ENCODE assay signal across 8 mouse cellular contexts in genomic region chr16:90422108-90422529, GRCm38 (mm10). TPM values are rescaled to one million over a fixed set of nuclear protein-coding genes. Genes with fewer than 3 reads are reported as not detected.
DNase-seq lines count a peak whose midpoint lies in the region; ATAC-seq lines count a peak whose summit lies in the region.

No protein-coding gene starts in this region.

- peak; percentile 57 for DNase-seq in gastrocnemius, postnatal 10 days
- DNase-seq in gastrocnemius, postnatal 25 days, result no peak
- DNase-seq in heart, postnatal 36 days, result peak; percentile 11 to 13
- peak; percentile 46 to 73 for DNase-seq in left cerebral cortex, postnatal 10 days (ENCODE audit: extremely low spot score in 1 of 2, low spot score in 2 of 2)
- no peak for DNase-seq in liver

- H3K4me1 ChIP-seq in embryonic facial prominence, embryonic 13.5 days, result peaks cover 76% of the 10 kb centered on the region
- H3K4me1 ChIP-seq in midbrain, embryonic 15.5 days, result peaks cover 64% of the 10 kb centered on the region

- no peak for ATAC-seq in embryonic facial prominence, embryonic 13.5 days (ENCODE audit: insufficient number of reproducible peaks, insufficient read depth, low FRiP score, low TSS enrichment, low read depth)
- ATAC-seq in midbrain, embryonic 15.5 days (replicated peaks), result 0 out of 2 replicates have a peak, but pooled peaks have one; percentile 4
- ATAC-seq in erythroid progenitor cell, adult 5-6 weeks (replicated peaks; ENCODE audit: low FRiP score, poor library complexity, severe bottlenecking), result no peak

- no peak overlapping the region for H3K4me3 ChIP-seq in embryonic facial prominence, embryonic 13.5 days
- no peak overlapping the region for H3K4me3 ChIP-seq in midbrain, embryonic 15.5 days

- H3K4me2 ChIP-seq in embryonic facial prominence, embryonic 13.5 days, result peak overlapping the region; percentile 24; the same call in 1 of the 2 replicates
- H3K4me2 ChIP-seq in midbrain, embryonic 15.5 days, result 0 out of 2 replicates have a peak overlapping the region, but pooled peaks have one; percentile 9

- 48% methylated on average over 11 of the region's 11 CpGs for WGBS in embryonic facial prominence, embryonic 13.5 days
- 29% methylated on average over 11 of the region's 11 CpGs for WGBS in midbrain, embryonic 15.5 days

- H3K27me3 ChIP-seq in embryonic facial prominence, embryonic 13.5 days, result no peaks in the 10 kb centered on the region
- H3K27me3 ChIP-seq in midbrain, embryonic 15.5 days (replicated peaks), result no peaks in the 10 kb centered on the region

- H3K9ac ChIP-seq in embryonic facial prominence, embryonic 13.5 days, result peak overlapping the region; percentile 41; the same call in 1 of the 2 replicates
- no peak overlapping the region for H3K9ac ChIP-seq in midbrain, embryonic 15.5 days

- peak overlapping the region; percentile 83 for H3K27ac ChIP-seq in embryonic facial prominence, embryonic 13.5 days
- H3K27ac ChIP-seq in midbrain, embryonic 15.5 days, result peak overlapping the region; percentile 73

- H3K36me3 ChIP-seq in embryonic facial prominence, embryonic 13.5 days, result peaks cover 2% of the 10 kb centered on the region
- no peaks in the 10 kb centered on the region for H3K36me3 ChIP-seq in midbrain, embryonic 15.5 days (replicated peaks)

- intact Hi-C loops in heart, postnatal 36 days (cut with DNase I), result no loop called here
- intact Hi-C loops in left cerebral cortex, postnatal 10 days (cut with DNase I), result no loop called here

- no peaks in the 10 kb centered on the region for H3K9me3 ChIP-seq in embryonic facial prominence, embryonic 13.5 days
- H3K9me3 ChIP-seq in midbrain, embryonic 15.5 days, result no peaks in the 10 kb centered on the region

RNA-seq across cellular contexts. Expression of gene Hunk, which starts 36.3 kb away (rescaled TPM):
- 1 to 10 TPM; 6.0 to 6.1 TPM for total RNA-seq in gastrocnemius, postnatal 10 days (2021)
- under 1 TPM; 0.67 to 0.74 TPM for total RNA-seq in gastrocnemius, postnatal 25 days (2021)
- 18.7 and 19.0 TPM in 2 replicates for polyA plus RNA-seq in embryonic facial prominence, embryonic 13.5 days (2015; fragmentation: Nextera tagmentation; extraction: Ambion mirVana)
- under 1 TPM; 0.57 to 0.67 TPM for total RNA-seq in heart, postnatal 36 days (2021)
- total RNA-seq in left cerebral cortex, postnatal 10 days (2021), result 1 to 10 TPM; 8.7 TPM
- polyA plus RNA-seq in midbrain, embryonic 15.5 days (2015; fragmentation: Nextera tagmentation; extraction: Ambion mirVana), result 7.3 TPM in 2 replicates
- not detected in 2 replicates for total RNA-seq in erythroid progenitor cell, adult 5-6 weeks (2015; ENCODE audit: low replicate concordance)
- total RNA-seq in erythroid progenitor cell, adult 5-6 weeks (2017; ENCODE audit: low replicate concordance), result not detected in 2 replicates

Comparison
In these comparisons a context has a peak if more than half of its experiments do, and no peak if none do; other contexts are left out.
1. DNase-seq: peak in gastrocnemius, postnatal 10 days (single experiment), heart, postnatal 36 days (2 of 2) and left cerebral cortex, postnatal 10 days (2 of 2); none in gastrocnemius, postnatal 25 days (single experiment) and liver (single experiment).
2. RNA of gene Hunk, which starts 36.3 kb away (total RNA-seq): 8.7 TPM in left cerebral cortex, postnatal 10 days and 6.0 to 6.1 TPM in gastrocnemius, postnatal 10 days; 0.67 to 0.74 TPM in gastrocnemius, postnatal 25 days, 0.57 to 0.67 TPM in heart, postnatal 36 days and not detected in erythroid progenitor cell, adult 5-6 weeks; every median in the first group is over 4 times any median in the second.